Mouse (Mus musculus): ENCODE results near the gene Prss53. TPM values are rescaled to one million over a fixed set of nuclear protein-coding genes. Genes with fewer than 3 reads are reported as not detected.

The Prss53 gene
- polyA plus RNA-seq, 1 experiment from 2014 or later: 1.4 TPM

GRCm38 (mm10) chr7:127876467-127877348 lies 14.1 kb downstream of the Prss53 start, which contains the start of gene Zfp668:
Gene Zfp668 (minus strand): TSS chr7:127876828.
- WGBS: under 1% methylated on average over 60 of the region's 60 CpGs
- peak within 1 kb of the TSS; percentile 66 for H3K4me3 ChIP-seq (ENCODE audit: low read depth, low read length)
- peak within 1 kb of the TSS; percentile 71 for H3K9ac ChIP-seq (replicated peaks; ENCODE audit: low read depth, low read length)
- H3K27me3 ChIP-seq (ENCODE audit: control insufficient read depth, insufficient read depth, low read length): no peaks in the 10 kb centered on the region
- H3K4me1 ChIP-seq (ENCODE audit: control insufficient read depth, insufficient read depth, low read length): peaks cover 15% of the 10 kb centered on the region; the same call in 1 of the 2 replicates
- H3K9me3 ChIP-seq (ENCODE audit: control insufficient read depth, low read depth, low read length): no peaks in the 10 kb centered on the region
- H3K4me2 ChIP-seq (replicated peaks; ENCODE audit: low read depth, low read length): peak within 1 kb of the TSS; percentile 92
- peak; percentile 79 for ATAC-seq (ENCODE audit: insufficient number of reproducible peaks, insufficient read depth, low FRiP score, low read depth)
- H3K36me3 ChIP-seq (ENCODE audit: control insufficient read depth, insufficient read depth, low read length): peaks cover 39% of the 10 kb centered on the region
- peak within 1 kb of the TSS; percentile 95 for H3K27ac ChIP-seq (ENCODE audit: low read length)

GRCm38 (mm10) chr7:127876041-127876466 lies 14.7 kb downstream of the Prss53 start, which contains the start of gene Zfp646:
Gene Zfp646 (plus strand): TSS chr7:127876221.
- ATAC-seq (ENCODE audit: insufficient number of reproducible peaks, insufficient read depth, low FRiP score, low read depth): peak; percentile 86
- 1% methylated on average over 38 of the region's 41 CpGs for WGBS
- H3K4me3 ChIP-seq (ENCODE audit: low read depth, low read length): peak within 1 kb of the TSS; percentile 66
- peaks cover 32% of the 10 kb centered on the region for H3K36me3 ChIP-seq (ENCODE audit: control insufficient read depth, insufficient read depth, low read length)
- peak within 1 kb of the TSS; percentile 92 for H3K4me2 ChIP-seq (replicated peaks; ENCODE audit: low read depth, low read length)
- H3K27me3 ChIP-seq (ENCODE audit: control insufficient read depth, insufficient read depth, low read length): no peaks in the 10 kb centered on the region
- H3K4me1 ChIP-seq (ENCODE audit: control insufficient read depth, insufficient read depth, low read length): peaks cover 15% of the 10 kb centered on the region; the same call in 1 of the 2 replicates
- H3K9me3 ChIP-seq (ENCODE audit: control insufficient read depth, low read depth, low read length): no peaks in the 10 kb centered on the region
- peak within 1 kb of the TSS; percentile 71 for H3K9ac ChIP-seq (replicated peaks; ENCODE audit: low read depth, low read length)
- peak within 1 kb of the TSS; percentile 95 for H3K27ac ChIP-seq (ENCODE audit: low read length)

- Histone ChIP-seq H3K9ac (replicated peaks; ENCODE audit: low read depth, low read length) (peak overlapping the region; percentile 71), H3K4me3 (ENCODE audit: low read depth, low read length) (peak overlapping the region; percentile 66), H3K4me2 (replicated peaks; ENCODE audit: low read depth, low read length) (peak overlapping the region; percentile 92), H3K27me3 (ENCODE audit: control insufficient read depth, insufficient read depth, low read length) (no peaks in the 10 kb centered on the region), H3K4me1 (ENCODE audit: control insufficient read depth, insufficient read depth, low read length) (peaks cover 15% of the 10 kb centered on the region; the same call in 1 of the 2 replicates), H3K27ac (ENCODE audit: low read length) (peak overlapping the region; percentile 95), H3K36me3 (ENCODE audit: control insufficient read depth, insufficient read depth, low read length) (peaks cover 28% of the 10 kb centered on the region), H3K9me3 (ENCODE audit: control insufficient read depth, low read depth, low read length) (no peaks in the 10 kb centered on the region)
- under 1% methylated on average over 41 of the region's 43 CpGs for WGBS
- ATAC-seq (ENCODE audit: insufficient number of reproducible peaks, insufficient read depth, low FRiP score, low read depth): peak; percentile 92
These were observed 15.2 kb downstream of the Prss53 start for GRCm38 (mm10) chr7:127875627-127876001.

- Histone ChIP-seq H3K4me2 (replicated peaks; ENCODE audit: low read depth, low read length) (peak overlapping the region; percentile 63), H3K36me3 (ENCODE audit: control insufficient read depth, insufficient read depth, low read length) (peaks cover 22% of the 10 kb centered on the region), H3K4me1 (ENCODE audit: control insufficient read depth, insufficient read depth, low read length) (peaks cover 15% of the 10 kb centered on the region; the same call in 1 of the 2 replicates), H3K27me3 (ENCODE audit: control insufficient read depth, insufficient read depth, low read length) (no peaks in the 10 kb centered on the region), H3K27ac (ENCODE audit: low read length) (peak overlapping the region; percentile 95), H3K9me3 (ENCODE audit: control insufficient read depth, low read depth, low read length) (no peaks in the 10 kb centered on the region), H3K4me3 (ENCODE audit: low read depth, low read length) (peak overlapping the region; percentile 66), H3K9ac (replicated peaks; ENCODE audit: low read depth, low read length) (peak overlapping the region; percentile 71)
- ATAC-seq (ENCODE audit: insufficient number of reproducible peaks, insufficient read depth, low FRiP score, low read depth): peak; percentile 2; the same call in 1 of the 2 replicates
- 3% methylated on average over 20 of the region's 20 CpGs for WGBS
These were observed 15.8 kb downstream of the Prss53 start for GRCm38 (mm10) chr7:127874812-127875626.

- H3K9me3 ChIP-seq (ENCODE audit: control insufficient read depth, low read depth, low read length): no peaks in the 10 kb centered on the region
- H3K4me1 ChIP-seq (ENCODE audit: control insufficient read depth, insufficient read depth, low read length): peaks cover 12% of the 10 kb centered on the region; the same call in 1 of the 2 replicates
- WGBS: 78% methylated on average over 5 of the region's 5 CpGs
- no peaks in the 10 kb centered on the region for H3K27me3 ChIP-seq (ENCODE audit: control insufficient read depth, insufficient read depth, low read length)
- no peak overlapping the region for H3K9ac ChIP-seq (replicated peaks; ENCODE audit: low read depth, low read length)
- no peak overlapping the region for H3K27ac ChIP-seq (ENCODE audit: low read length)
- H3K4me2 ChIP-seq (replicated peaks; ENCODE audit: low read depth, low read length): no peak overlapping the region
- ATAC-seq (ENCODE audit: insufficient number of reproducible peaks, insufficient read depth, low FRiP score, low read depth): no peak
- no peak overlapping the region for H3K4me3 ChIP-seq (ENCODE audit: low read depth, low read length)
- peaks cover 24% of the 10 kb centered on the region for H3K36me3 ChIP-seq (ENCODE audit: control insufficient read depth, insufficient read depth, low read length)
These were observed 20.5 kb downstream of the Prss53 start for GRCm38 (mm10) chr7:127870136-127870821.

GRCm38 (mm10) chr7:127869149-127869810 lies 21.5 kb downstream of the Prss53 start:
- no peak overlapping the region for H3K9ac ChIP-seq (replicated peaks; ENCODE audit: low read depth, low read length)
- H3K27me3 ChIP-seq (ENCODE audit: control insufficient read depth, insufficient read depth, low read length): no peaks in the 10 kb centered on the region
- no peak overlapping the region for H3K4me3 ChIP-seq (ENCODE audit: low read depth, low read length)
- H3K4me2 ChIP-seq (replicated peaks; ENCODE audit: low read depth, low read length): no peak overlapping the region
- ATAC-seq (ENCODE audit: insufficient number of reproducible peaks, insufficient read depth, low FRiP score, low read depth): no peak
- H3K36me3 ChIP-seq (ENCODE audit: control insufficient read depth, insufficient read depth, low read length): peaks cover 29% of the 10 kb centered on the region
- peaks cover 8% of the 10 kb centered on the region; the same call in 1 of the 2 replicates for H3K4me1 ChIP-seq (ENCODE audit: control insufficient read depth, insufficient read depth, low read length)
- H3K9me3 ChIP-seq (ENCODE audit: control insufficient read depth, low read depth, low read length): no peaks in the 10 kb centered on the region
- no peak overlapping the region for H3K27ac ChIP-seq (ENCODE audit: low read length)
- 54% methylated on average over 3 of the region's 3 CpGs for whole genome bisulfite sequencing

GRCm38 (mm10) chr7:127867641-127868040 lies 23.1 kb downstream of the Prss53 start:
- H3K36me3 ChIP-seq (ENCODE audit: control insufficient read depth, insufficient read depth, low read length): peaks cover 29% of the 10 kb centered on the region
- no peaks in the 10 kb centered on the region for H3K27me3 ChIP-seq (ENCODE audit: control insufficient read depth, insufficient read depth, low read length)
- no peak for ATAC-seq (ENCODE audit: insufficient number of reproducible peaks, insufficient read depth, low FRiP score, low read depth)
- H3K9ac ChIP-seq (replicated peaks; ENCODE audit: low read depth, low read length): no peak overlapping the region
- no peak overlapping the region for H3K4me2 ChIP-seq (replicated peaks; ENCODE audit: low read depth, low read length)
- H3K4me3 ChIP-seq (ENCODE audit: low read depth, low read length): no peak overlapping the region
- H3K27ac ChIP-seq (ENCODE audit: low read length): no peak overlapping the region
- no peaks in the 10 kb centered on the region for H3K9me3 ChIP-seq (ENCODE audit: control insufficient read depth, low read depth, low read length)
- H3K4me1 ChIP-seq (ENCODE audit: control insufficient read depth, insufficient read depth, low read length): 0 out of 2 replicates have a peak, but pooled peaks cover 4% of the 10 kb centered on the region
- WGBS: 96% methylated on average over 18 of the region's 18 CpGs

Measured in stomach, embryonic 14.5 days (tissue).